Mouse (Mus musculus) bone marrow, adult 2 months (tissue): ENCODE measurements at regions not wholly inside any gene's neighbourhood (a gene's known extent, or its start where the extent isn't known, plus 50 kb on each side); places are given as distances from the start of the nearest gene placed in this dataset.

ENCODE experiments used
- H3K27ac ChIP-seq: fragments of 200-500 bp; 2 replicates; pipeline ENCODE4 v1.5.1; 2012; ENCODE audit warnings: low read depth, mild to moderate bottlenecking, control low read depth, inconsistent platforms, low read length; ENCODE audit not compliant: control insufficient read depth, poor library complexity, insufficient read depth
- H3K4me1 ChIP-seq: fragments of 200-500 bp; 2 replicates; pipeline ENCODE4 v1.6.1; 2011; ENCODE audit warnings: low read length; ENCODE audit not compliant: control insufficient read depth, insufficient read depth
- H3K4me3 ChIP-seq: fragments of 200-500 bp; replicated peaks from 2 replicates; pipeline ENCODE3; 2011; ENCODE audit warnings: mild to moderate bottlenecking, low read depth, low read length, control low read depth; ENCODE audit not compliant: control insufficient read depth
- CTCF ChIP-seq: fragments of 200-500 bp; IDR thresholded peaks from 2 replicates; pipeline ENCODE4 v1.5.1; 2011; ENCODE audit warnings: low read length, control low read depth; ENCODE audit not compliant: control insufficient read depth, insufficient read depth
- POLR2A ChIP-seq: fragments of 200-500 bp; IDR thresholded peaks from 2 replicates; pipeline ENCODE4 v1.6.1; 2011; ENCODE audit warnings: low read depth, mild to moderate bottlenecking, control low read depth, low read length, borderline replicate concordance; ENCODE audit not compliant: control insufficient read depth
- WGBS: fragments of 180-500 bp; shearing (Covaris S2); methylation state at CpG from one replicate; pipeline ENCODE4 v1.1.7; 2018; 5-methylcytosine and 5-hydroxymethylcytosine counted together

GRCm38 (mm10) chr17:83069246-83069645 lies 145.8 kb upstream of the Pkdcc start:
- no peak overlapping the region for H3K27ac ChIP-seq
- TF ChIP-seq CTCF (no peak), POLR2A (no peak)
- no peaks in the 10 kb centered on the region for H3K4me1 ChIP-seq
- no peak overlapping the region for H3K4me3 ChIP-seq
- WGBS: 56% methylated on average over 4 of the region's 4 CpGs

GRCm38 (mm10) chr17:83071746-83072145 lies 143.3 kb upstream of the Pkdcc start:
- Histone ChIP-seq H3K4me3 (no peak overlapping the region), H3K27ac (no peak overlapping the region), H3K4me1 (no peaks in the 10 kb centered on the region)
- 77% methylated on average over 6 of the region's 6 CpGs for WGBS
- TF ChIP-seq POLR2A (no peak), CTCF (no peak)

- no peak overlapping the region for H3K27ac ChIP-seq
- TF ChIP-seq POLR2A: no peak
- no peak for TF ChIP-seq CTCF
- H3K4me1 ChIP-seq: no peaks in the 10 kb centered on the region
- WGBS: 75% methylated on average over 4 of the region's 4 CpGs
- no peak overlapping the region for H3K4me3 ChIP-seq
Measured at GRCm38 (mm10) chr17:83072175-83072574, 142.9 kb upstream of the Pkdcc start.

GRCm38 (mm10) chr17:83074893-83075292 lies 140.2 kb upstream of the Pkdcc start:
- H3K27ac ChIP-seq: no peak overlapping the region

GRCm38 (mm10) chr17:83077737-83078600 lies 137.1 kb upstream of the Pkdcc start:
- Histone ChIP-seq H3K27ac (no peak overlapping the region), H3K4me1 (no peaks in the 10 kb centered on the region), H3K4me3 (no peak overlapping the region)
- TF ChIP-seq POLR2A (no peak), CTCF (no peak)
- WGBS: 57% methylated on average over 17 of the region's 17 CpGs

More at GRCm38 (mm10) chr17:83074893-83075292, 140.2 kb upstream of the Pkdcc start:
- 45% methylated on average over 5 of the region's 5 CpGs for WGBS
- Histone ChIP-seq H3K4me1 (no peaks in the 10 kb centered on the region), H3K4me3 (no peak overlapping the region)
- no peak for TF ChIP-seq CTCF
- TF ChIP-seq POLR2A: no peak

GRCm38 (mm10) chr17:83078601-83079360 lies 136.3 kb upstream of the Pkdcc start:
- Histone ChIP-seq H3K27ac (no peak overlapping the region), H3K4me1 (no peaks in the 10 kb centered on the region), H3K4me3 (no peak overlapping the region)
- no peak for TF ChIP-seq POLR2A
- TF ChIP-seq CTCF: no peak
- WGBS: 24% methylated on average over 19 of the region's 19 CpGs

- TF ChIP-seq CTCF: no peak
- no peak for TF ChIP-seq POLR2A
- 80% methylated on average over 7 of the region's 7 CpGs for WGBS
- Histone ChIP-seq H3K4me3 (no peak overlapping the region), H3K4me1 (no peaks in the 10 kb centered on the region), H3K27ac (no peak overlapping the region)
Measured at GRCm38 (mm10) chr17:83079361-83079685, 135.8 kb upstream of the Pkdcc start.

GRCm38 (mm10) chr17:83081729-83082128 lies 133.4 kb upstream of the Pkdcc start:
- Histone ChIP-seq H3K4me1 (no peaks in the 10 kb centered on the region), H3K4me3 (no peak overlapping the region), H3K27ac (no peak overlapping the region)
- WGBS: 28% methylated on average over 8 of the region's 8 CpGs
- TF ChIP-seq CTCF (no peak), POLR2A (no peak)

GRCm38 (mm10) chr17:83083521-83083920 lies 131.6 kb upstream of the Pkdcc start:
- TF ChIP-seq POLR2A (no peak), CTCF (no peak)
- 69% methylated on average over 3 of the region's 3 CpGs for WGBS
- no peak overlapping the region for H3K4me3 ChIP-seq
- no peak overlapping the region for H3K27ac ChIP-seq
- H3K4me1 ChIP-seq: no peaks in the 10 kb centered on the region
